Mouse (Mus musculus): ENCODE measurements around the gene Klf2. TPM values are rescaled to one million over a fixed set of nuclear protein-coding genes. Genes with fewer than 3 reads are reported as not detected.
A peak's percentile ranks its signal among the peaks of the same experiment; 100 is the strongest.

Klf2 gene
- total and polyA plus RNA-seq, 3 experiments, result 0.12 to 1.4 TPM; not detected in 1

DNA sequence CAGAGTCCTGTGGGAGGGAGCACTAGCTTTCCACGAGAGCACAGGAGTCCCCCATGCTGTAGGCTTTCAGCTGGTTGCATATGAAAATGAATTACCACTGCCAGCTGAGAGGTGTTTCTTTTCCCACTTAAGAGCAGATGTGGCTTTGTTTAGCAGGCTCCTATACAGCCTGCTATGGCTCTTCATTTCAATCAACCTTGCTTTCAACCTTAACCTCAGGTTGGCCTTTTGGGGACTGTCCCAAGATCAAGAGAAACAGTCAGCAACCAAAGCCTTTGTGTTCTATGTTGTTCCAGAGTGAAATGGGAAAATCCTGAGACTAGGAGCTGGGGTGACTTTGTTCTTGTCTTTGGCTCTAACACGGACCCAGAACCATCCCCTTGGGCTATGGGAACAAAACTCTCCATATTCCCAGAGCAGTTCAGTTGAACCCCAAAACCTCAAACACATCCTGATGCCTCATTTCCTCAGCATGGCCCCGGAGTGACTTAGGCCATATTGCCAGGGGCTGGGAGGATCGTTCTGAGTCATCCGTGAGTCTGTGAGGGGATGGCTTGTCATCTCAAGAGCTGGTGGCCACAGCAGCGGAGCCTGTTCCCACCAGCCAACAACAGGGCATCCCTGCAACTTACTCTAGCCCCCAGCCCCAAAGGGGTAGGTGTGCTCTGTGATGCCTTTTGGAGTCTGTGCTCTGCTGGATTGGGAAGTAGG lies 12.1 kb downstream of the Klf2 start:
- in situ Hi-C loops (cut with MboI; ENCODE audit: low pct_ligation_motif_present, low pct_unique_long_range_greater_than_20kb, low sequenced_read_pairs), result no loop called here
- Histone ChIP-seq H3K9ac (ENCODE audit: insufficient read depth, low read depth) (no peak overlapping the region), H3K9me3 (replicated peaks; ENCODE audit: low read length) (no peaks in the 10 kb centered on the region), H3K4me1 (ENCODE audit: control insufficient read depth in 1 of 2, insufficient read depth in 2 of 2) (peaks cover 18 to 27% of the 10 kb centered on the region in 2 experiments), H3K4me2 (ENCODE audit: insufficient read depth, low read depth, poor library complexity, severe bottlenecking) (peak overlapping the region; percentile 61), H3K27ac (ENCODE audit: insufficient read depth, low read depth) (no peak overlapping the region), H3K27me3 (replicated peaks) (no peaks in the 10 kb centered on the region), H3K36me3 (replicated peaks in 1 of 2; ENCODE audit: control insufficient read depth in 1 of 2, insufficient read depth in 1 of 2, low read length in 1 of 2) (peaks cover 0 to 8% of the 10 kb centered on the region in 2 experiments), H3K79me2 (replicated peaks; ENCODE audit: control insufficient read depth, extremely low read depth, insufficient read depth, poor library complexity, severe bottlenecking) (no peaks in the 10 kb centered on the region), H3K4me3 (replicated peaks in 1 of 3; ENCODE audit: low read depth in 2 of 3, low read length in 2 of 3, poor library complexity in 1 of 3) (no peak overlapping the region)
- peak; percentile 85 for DNase-seq (ENCODE audit: extremely low read depth)
- dilution Hi-C loops (cut with MboI; ENCODE audit: extremely low pct_ligation_motif_present, extremely low pct_unique_long_range_greater_than_20kb, low sequenced_read_pairs), result no loop called here
- TF ChIP-seq MAX (IDR thresholded peaks at IDR 0.05; ENCODE audit: low read length) (peak; percentile 26; the same call in 1 of the 2 replicates), SIN3A (IDR thresholded peaks at IDR 0.05; ENCODE audit: low read length) (peak; percentile 80), USF2 (conservative IDR thresholded peaks at IDR 0.05; ENCODE audit: low read depth, low read length) (no peak), BHLHE40 (IDR thresholded peaks at IDR 0.05; ENCODE audit: low read depth, low read length) (peak; percentile 79), NRF1 (IDR thresholded peaks at IDR 0.05; ENCODE audit: low read depth, low read length) (0 out of 2 replicates have a peak, but pooled peaks have one; percentile 24), GABPA (IDR thresholded peaks at IDR 0.05; ENCODE audit: insufficient replicate concordance, low read depth, low read length) (no peak), ETS1 (conservative IDR thresholded peaks at IDR 0.05; ENCODE audit: low read depth, low read length) (peak; percentile 85), POLR2AphosphoS2 (IDR thresholded peaks at IDR 0.05; ENCODE audit: low read depth, low read length) (no peak), KAT2A (IDR thresholded peaks at IDR 0.05; ENCODE audit: insufficient replicate concordance, low read length) (0 out of 2 replicates have a peak, but pooled peaks have one; percentile 28), UBTF (IDR thresholded peaks at IDR 0.05; ENCODE audit: low read depth, low read length) (no peak), USF1 (IDR thresholded peaks at IDR 0.05; ENCODE audit: low read depth, low read length) (no peak), POLR2A (IDR thresholded peaks at IDR 0.05; ENCODE audit: low read depth, low read length) (no peak), EP300 (IDR thresholded peaks at IDR 0.05; ENCODE audit: low read length) (peak; percentile 93), RAD21 (IDR thresholded peaks at IDR 0.05; ENCODE audit: low read depth, low read length) (no peak; the same call in 1 of the 2 replicates), MAZ (IDR thresholded peaks at IDR 0.05; ENCODE audit: low read depth, low read length) (0 out of 2 replicates have a peak, but pooled peaks have one; percentile 53), IRF4 (IDR thresholded peaks at IDR 0.05; ENCODE audit: low read depth, low read length) (peak; percentile 98), CTCF (conservative IDR thresholded peaks at IDR 0.05 in 1 of 2, IDR thresholded peaks at IDR 0.05 in 1 of 2; ENCODE audit: low read depth in 2 of 2, low read length in 2 of 2) (no peak), ZMIZ1 (IDR thresholded peaks at IDR 0.05; ENCODE audit: low read depth, low read length) (no peak), ZNF384 (IDR thresholded peaks at IDR 0.05; ENCODE audit: low read depth, low read length) (peak; percentile 38; the same call in 1 of the 2 replicates), MAFK (IDR thresholded peaks at IDR 0.05; ENCODE audit: insufficient replicate concordance, low read length) (peak; percentile 67; the same call in 1 of the 2 replicates), CHD2 (IDR thresholded peaks at IDR 0.05; ENCODE audit: low read length) (peak; percentile 68), MXI1 (IDR thresholded peaks at IDR 0.05; ENCODE audit: low read depth, low read length) (peak; percentile 62), JUN (IDR thresholded peaks at IDR 0.05; ENCODE audit: insufficient read depth, low read depth, low read length) (peak; percentile 77), TBP (conservative IDR thresholded peaks at IDR 0.05; ENCODE audit: low read depth, low read length) (no peak), CHD1 (IDR thresholded peaks at IDR 0.05; ENCODE audit: low read depth, low read length) (no peak), NELFE (IDR thresholded peaks at IDR 0.05; ENCODE audit: low read depth, low read length) (no peak), E2F4 (IDR thresholded peaks at IDR 0.05; ENCODE audit: insufficient replicate concordance, low read depth, low read length) (no peak), SMC3 (IDR thresholded peaks at IDR 0.05; ENCODE audit: low read depth, low read length) (peak; percentile 5; the same call in 1 of the 2 replicates), ZKSCAN1 (IDR thresholded peaks at IDR 0.05; ENCODE audit: borderline replicate concordance, low read depth, low read length) (no peak; the same call in 1 of the 2 replicates), TCF12 (IDR thresholded peaks at IDR 0.05; ENCODE audit: low read depth, low read length) (peak; percentile 78), ZC3H11A (IDR thresholded peaks at IDR 0.05; ENCODE audit: low read depth, low read length) (no peak), MEF2A (IDR thresholded peaks at IDR 0.05; ENCODE audit: borderline replicate concordance, low read depth, low read length) (peak; percentile 78; the same call in 1 of the 2 replicates), MYC (IDR thresholded peaks at IDR 0.05; ENCODE audit: low read depth, low read length) (no peak; the same call in 1 of the 2 replicates), ELF1 (IDR thresholded peaks at IDR 0.05; ENCODE audit: low read depth, low read length) (no peak; the same call in 1 of the 2 replicates), PAX5 (IDR thresholded peaks at IDR 0.05; ENCODE audit: low read length) (no peak), HCFC1 (IDR thresholded peaks at IDR 0.05; ENCODE audit: low read depth, low read length) (no peak; the same call in 1 of the 2 replicates), RCOR1 (conservative IDR thresholded peaks at IDR 0.05; ENCODE audit: low read depth, low read length) (peak; percentile 89), JUND (conservative IDR thresholded peaks at IDR 0.05; ENCODE audit: low read depth, low read length) (peak; percentile 79)

Data from CH12.LX (cell line).